Mouse (Mus musculus) spleen, adult 2 months (tissue): Measurements from ENCODE around the gene Mymk.

Source experiments
- CTCF ChIP-seq: fragments of 200-500 bp; IDR thresholded peaks from 2 replicates; pipeline ENCODE4 v1.5.1; 2011; ENCODE audit warnings: mild to moderate bottlenecking, inconsistent platforms; ENCODE audit not compliant: insufficient read depth, insufficient read length, insufficient replicate concordance; ENCODE audit errors: extremely low read depth
- POLR2A ChIP-seq: fragments of 200-500 bp; IDR thresholded peaks from 2 replicates; pipeline ENCODE4 v1.6.1; 2011; ENCODE audit warnings: low read depth, low read length, inconsistent platforms

GRCm38 (mm10) chr2:27120241-27120641, 48.3 kb upstream of the Mymk start:
- no peak for TF ChIP-seq CTCF
- TF ChIP-seq POLR2A, result no peak
